Mouse (Mus musculus): ENCODE data around the gene Alkbh6. TPM values are rescaled to one million over a fixed set of nuclear protein-coding genes. Genes with fewer than 3 reads are reported as not detected.

Gene Alkbh6
- polyA plus RNA-seq (2012; rRNA removed), result 121 TPM in 2 replicates

GRCm38 (mm10) chr7:30308076-30309005, at the start of gene Alkbh6:
Gene Alkbh6, plus strand, starts transcription at chr7:30308717.

GRCm38 (mm10) chr7:30279951-30280669, 28.4 kb upstream of the Alkbh6 start, which contains the start of the genes Thap8 and Wdr62:
Gene Thap8, plus strand, starts transcription at chr7:30280094.
Gene Wdr62, minus strand, starts transcription at chr7:30280419.

GRCm38 (mm10) chr7:30291215-30292131, 17.0 kb upstream of the Alkbh6 start, which contains the start of gene Clip3:
Gene Clip3, plus strand, starts transcription at chr7:30291728.

GRCm38 (mm10) chr7:30314721-30315155, 6.2 kb downstream of the Alkbh6 start, which contains the start of gene Syne4:
Gene Syne4, plus strand, starts transcription at chr7:30314807.

GRCm38 (mm10) chr7:30321539-30322284, 13.2 kb downstream of the Alkbh6 start, which contains the start of gene E130208F15Rik:
Gene E130208F15Rik, plus strand, starts transcription at chr7:30321740.

GRCm38 (mm10) chr7:30323795-30324194, 15.3 kb downstream of the Alkbh6 start, which contains the start of gene Sdhaf1:
Gene Sdhaf1, minus strand, starts transcription at chr7:30323895.

GRCm38 (mm10) chr7:30362652-30363343, 54.3 kb downstream of the Alkbh6 start, which contains the start of gene Lrfn3:
Gene Lrfn3, minus strand, starts transcription at chr7:30362772.

Other genes with a start within 250 kb of the Alkbh6 start
- 5.2 and 5.8 TPM in 2 replicates for gene Zfp82, start 235.8 kb upstream of the Alkbh6 start, polyA plus RNA-seq (2012; rRNA removed)
- 0.21 and 0.54 TPM in 2 replicates for gene Gm26920, start 218.3 kb upstream of the Alkbh6 start, polyA plus RNA-seq (2012; rRNA removed)
- 11.0 and 11.6 TPM in 2 replicates for gene Zfp566, start 218.2 kb upstream of the Alkbh6 start, polyA plus RNA-seq (2012; rRNA removed)
- gene Zfp260, start 213.9 kb upstream of the Alkbh6 start, polyA plus RNA-seq (2012; rRNA removed), result 41.1 and 42.5 TPM in 2 replicates
- gene Zfp382, start 186.8 kb upstream of the Alkbh6 start, polyA plus RNA-seq (2012; rRNA removed), result 11.5 and 11.7 TPM in 2 replicates
- gene Zfp146, start 139.0 kb upstream of the Alkbh6 start, polyA plus RNA-seq (2012; rRNA removed), result 66.7 and 71.2 TPM in 2 replicates
- 2.9 and 6.4 TPM in 2 replicates for gene Cox7a1, start 124.6 kb upstream of the Alkbh6 start, polyA plus RNA-seq (2012; rRNA removed)
- 238 and 244 TPM in 2 replicates for gene Capns1, start 109.9 kb upstream of the Alkbh6 start, polyA plus RNA-seq (2012; rRNA removed)
- gene Polr2i, start 76.8 kb upstream of the Alkbh6 start, polyA plus RNA-seq (2012; rRNA removed), result 286 TPM in 2 replicates
- 204 and 220 TPM in 2 replicates for gene Tbcb, start 76.4 kb upstream of the Alkbh6 start, polyA plus RNA-seq (2012; rRNA removed)
- 0.08 and 0.16 TPM in 2 replicates for gene Ovol3, start 73.0 kb upstream of the Alkbh6 start, polyA plus RNA-seq (2012; rRNA removed)
- 0.16 and 0.28 TPM in 2 replicates for gene Thap8, start 28.6 kb upstream of the Alkbh6 start, polyA plus RNA-seq (2012; rRNA removed)
- 8.5 and 9.6 TPM in 2 replicates for gene Wdr62, start 28.3 kb upstream of the Alkbh6 start, polyA plus RNA-seq (2012; rRNA removed)
- 222 and 254 TPM in 2 replicates for gene Clip3, start 17.0 kb upstream of the Alkbh6 start, polyA plus RNA-seq (2012; rRNA removed)
- 21.0 and 25.5 TPM in 2 replicates for gene Syne4, start 6.1 kb downstream of the Alkbh6 start, polyA plus RNA-seq (2012; rRNA removed)
- 0.36 and 0.45 TPM in 2 replicates for gene E130208F15Rik, start 13.0 kb downstream of the Alkbh6 start, polyA plus RNA-seq (2012; rRNA removed)
- 15.9 and 17.6 TPM in 2 replicates for gene Sdhaf1, start 15.2 kb downstream of the Alkbh6 start, polyA plus RNA-seq (2012; rRNA removed)
- 21.8 and 27.0 TPM in 2 replicates for gene Lrfn3, start 54.1 kb downstream of the Alkbh6 start, polyA plus RNA-seq (2012; rRNA removed)
- 20.3 and 25.9 TPM in 2 replicates for gene Tyrobp, start 105.0 kb downstream of the Alkbh6 start, polyA plus RNA-seq (2012; rRNA removed)
- 0.96 TPM in 1 of 2 replicates, not detected in the other for gene Hcst, start 111.1 kb downstream of the Alkbh6 start, polyA plus RNA-seq (2012; rRNA removed)
- 3.8 and 3.9 TPM in 2 replicates for gene Nfkbid, start 113.0 kb downstream of the Alkbh6 start, polyA plus RNA-seq (2012; rRNA removed)
- 647 and 667 TPM in 2 replicates for gene Aplp1, start 136.8 kb downstream of the Alkbh6 start, polyA plus RNA-seq (2012; rRNA removed)
- gene Kirrel2, start 149.0 kb downstream of the Alkbh6 start, polyA plus RNA-seq (2012; rRNA removed), result 0.17 and 0.40 TPM in 2 replicates
- gene Nphs1, start 149.6 kb downstream of the Alkbh6 start, polyA plus RNA-seq (2012; rRNA removed), result 0.18 and 0.56 TPM in 2 replicates
- not detected in 2 replicates for gene Prodh2, start 184.9 kb downstream of the Alkbh6 start, polyA plus RNA-seq (2012; rRNA removed)
- gene Arhgap33, start 226.3 kb downstream of the Alkbh6 start, polyA plus RNA-seq (2012; rRNA removed), result 165 and 210 TPM in 2 replicates
- gene Hspb6, start 243.5 kb downstream of the Alkbh6 start, polyA plus RNA-seq (2012; rRNA removed), result 7.0 and 8.7 TPM in 2 replicates
- 20.1 and 22.2 TPM in 2 replicates for gene Proser3, start 243.6 kb downstream of the Alkbh6 start, polyA plus RNA-seq (2012; rRNA removed)

Measured in central nervous system, embryonic 18 days (tissue).